Mouse (Mus musculus): ENCODE measurements around the gene Naaladl2.
"Not testable (repeated sequence)": the region's sequence is repeated elsewhere in the genome, so short reads cannot be mapped to it uniquely, and the experiment has no call there.

Gene Naaladl2

DNA sequence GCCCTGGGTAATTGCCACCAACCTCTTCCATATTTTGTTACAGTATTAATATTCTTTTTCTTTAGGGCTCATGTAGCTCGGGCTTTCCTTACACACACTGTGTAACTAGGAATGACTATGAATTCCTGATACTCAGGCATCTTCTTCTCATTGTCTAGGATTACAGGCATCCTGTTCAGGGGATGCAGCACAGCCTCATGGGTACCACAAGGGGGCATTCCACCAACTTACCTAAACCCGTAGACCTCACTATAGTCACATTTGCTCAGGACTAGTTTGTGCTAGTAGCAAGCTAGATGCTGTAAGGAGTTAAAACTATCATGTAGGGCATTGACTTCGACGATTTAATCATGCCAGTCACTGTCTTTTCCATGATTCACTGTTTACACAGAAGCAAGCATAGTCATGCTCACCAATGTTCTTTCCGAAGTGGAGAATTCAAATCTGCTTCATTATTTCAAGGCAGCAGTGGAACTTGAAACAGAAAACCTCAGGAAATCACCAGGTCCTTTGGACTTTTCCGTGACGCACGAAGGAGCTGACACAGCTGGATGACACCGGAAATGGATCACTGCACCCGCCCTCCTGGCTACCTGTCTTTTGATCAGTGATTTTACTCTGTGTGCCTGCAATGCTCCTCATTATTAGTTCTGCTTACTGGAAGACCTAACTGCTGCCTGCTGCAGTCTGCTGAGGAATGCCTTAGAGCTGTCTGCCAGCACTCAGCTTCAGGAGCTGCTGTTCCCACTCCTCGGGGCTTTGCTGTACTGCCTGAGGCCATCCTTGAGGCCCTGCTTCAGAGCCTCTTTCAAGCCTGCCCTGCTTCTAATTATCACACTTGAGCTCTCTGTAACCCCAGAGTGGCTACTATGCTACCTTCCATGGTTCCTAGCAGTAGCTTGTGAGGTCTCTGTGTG, 822.3 kb downstream of the Naaladl2 start:
- no peak for DNase-seq (ENCODE audit: extremely low read depth, low read depth, low spot score)

- DNase-seq (ENCODE audit: extremely low read depth, low read depth, low spot score), result no peak
Measured at GRCm38 (mm10) chr3:24314658-24315297, 829.3 kb downstream of the Naaladl2 start.

GRCm38 (mm10) chr3:24225418-24225817, 918.6 kb downstream of the Naaladl2 start:
- no peak for DNase-seq (ENCODE audit: extremely low read depth, low read depth, low spot score)

GRCm38 (mm10) chr3:24217476-24217875, 926.6 kb downstream of the Naaladl2 start:
- DNase-seq (ENCODE audit: extremely low read depth, low read depth, low spot score), result no peak

GRCm38 (mm10) chr3:24166531-24166930, 977.5 kb downstream of the Naaladl2 start:
- peak; percentile 94 for DNase-seq (ENCODE audit: extremely low read depth, low read depth, low spot score)

DNA sequence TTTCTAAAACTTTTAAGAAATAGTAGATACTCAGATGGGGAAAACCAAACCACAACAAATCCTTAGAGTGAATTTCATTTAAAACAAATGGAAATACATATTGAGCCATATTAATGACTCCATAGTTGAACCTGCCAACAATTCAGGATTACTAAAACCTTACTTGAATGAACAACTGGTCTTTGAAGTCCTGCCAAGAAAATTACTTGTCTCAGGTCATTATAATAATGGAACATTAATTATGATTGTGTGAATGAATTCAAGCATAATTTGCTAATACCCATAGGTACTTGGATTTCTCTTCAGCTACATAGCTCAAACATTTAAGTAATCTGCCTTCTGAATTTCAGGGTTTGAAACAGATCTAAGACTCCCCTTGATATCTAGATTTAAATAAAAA, 980.1 kb downstream of the Naaladl2 start:
- DNase-seq (ENCODE audit: extremely low read depth, low read depth, low spot score), result peak; percentile 80

DNA sequence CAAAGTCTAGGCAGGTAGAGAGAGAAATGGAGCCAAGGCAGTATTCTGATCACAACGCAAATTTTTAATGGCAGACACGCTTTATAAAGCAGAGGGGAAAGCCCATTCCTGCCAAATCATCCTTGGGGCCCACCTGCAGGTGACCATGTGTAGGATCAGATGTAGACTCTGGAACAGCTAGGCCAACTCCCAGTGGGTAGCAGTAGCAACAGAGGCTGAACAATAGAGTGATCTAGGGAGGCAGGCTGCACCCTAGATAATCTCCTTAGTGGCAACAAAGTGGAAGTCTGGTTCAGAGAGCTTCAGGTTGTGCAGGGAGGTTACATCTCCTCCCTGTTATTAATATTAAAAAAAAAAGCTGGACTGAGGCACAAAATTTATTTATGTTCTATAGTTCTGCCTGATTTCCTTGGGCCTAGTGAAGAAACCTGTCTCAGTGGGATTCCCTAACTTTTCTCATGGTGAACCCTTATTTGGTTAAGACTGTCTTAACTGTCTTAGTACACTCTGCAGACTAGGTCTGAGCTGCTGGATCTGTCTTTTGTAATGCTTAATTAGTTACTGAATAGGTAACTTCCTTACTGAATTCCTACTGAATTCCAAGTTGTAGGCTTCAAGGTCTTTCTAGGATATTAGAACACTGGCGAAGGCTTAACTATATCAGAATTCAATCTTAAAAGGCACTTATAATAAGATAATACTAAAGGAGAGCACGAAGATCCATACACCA, 992.8 kb downstream of the Naaladl2 start:
- DNase-seq (ENCODE audit: extremely low read depth, low read depth, low spot score), result not testable (repeated sequence)

DNA sequence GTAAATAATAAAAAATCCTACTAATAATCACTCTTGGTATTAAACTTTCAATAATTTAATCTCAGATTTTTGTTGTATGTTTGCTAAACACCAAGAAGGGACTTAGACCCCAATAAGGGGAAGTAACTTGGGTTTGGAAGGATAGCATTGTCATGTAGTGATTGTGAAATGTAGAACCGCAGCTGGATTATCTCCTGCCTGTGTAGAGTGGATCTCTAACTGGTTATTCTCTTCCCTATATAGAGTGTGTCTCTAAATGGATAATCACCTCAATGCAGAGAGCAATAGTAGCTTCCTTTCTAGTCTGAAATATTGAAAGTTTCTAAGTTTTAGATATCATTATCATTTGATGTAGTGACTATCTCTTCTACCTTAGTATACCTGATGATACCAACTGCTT, 1001.3 kb downstream of the Naaladl2 start:
- no peak for DNase-seq (ENCODE audit: extremely low read depth, low read depth, low spot score)

DNA sequence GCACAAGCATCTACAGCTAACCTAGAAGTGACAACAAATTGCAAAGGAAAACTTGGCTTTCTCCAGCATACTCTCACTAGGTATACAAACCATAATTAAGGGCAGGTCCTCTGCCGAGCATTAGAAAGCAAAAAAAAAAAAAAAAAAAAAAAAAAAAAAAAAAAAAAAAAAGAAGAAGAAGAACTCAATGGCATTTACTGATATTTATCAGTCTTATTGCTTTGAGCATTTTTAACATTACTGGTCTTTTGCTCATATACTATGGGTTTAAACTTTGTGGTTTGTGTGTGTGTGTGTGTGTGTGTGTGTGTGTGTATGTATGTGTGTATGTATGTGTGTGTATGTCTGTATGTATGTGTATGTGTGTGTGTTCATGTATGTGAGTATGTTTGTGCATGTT, 1006.1 kb downstream of the Naaladl2 start:
- DNase-seq (ENCODE audit: extremely low read depth, low read depth, low spot score), result no peak

DNA sequence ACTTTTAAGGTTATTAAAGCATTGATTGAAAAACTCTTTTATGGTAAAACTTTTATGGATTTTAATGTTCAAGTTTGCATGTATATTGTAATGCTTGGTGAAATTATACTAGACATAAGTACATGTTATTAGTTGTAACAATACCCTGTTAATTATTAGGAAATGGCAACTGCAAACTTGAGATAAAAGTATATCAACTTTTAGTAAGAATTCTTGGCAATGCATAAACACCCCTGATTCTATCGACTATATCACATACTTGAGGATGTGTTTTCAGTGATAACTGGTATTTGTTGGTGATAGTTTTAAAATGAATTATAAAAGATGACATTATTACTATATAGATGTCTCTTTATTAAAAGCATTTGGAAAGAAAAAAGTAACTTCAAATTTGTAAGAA, 1017.9 kb downstream of the Naaladl2 start:
- DNase-seq (ENCODE audit: extremely low read depth, low read depth, low spot score), result no peak

GRCm38 (mm10) chr3:24124034-24124433, 1020.0 kb downstream of the Naaladl2 start:
- no peak for DNase-seq (ENCODE audit: extremely low read depth, low read depth, low spot score)

GRCm38 (mm10) chr3:24118136-24118535, 1025.9 kb downstream of the Naaladl2 start:
- no peak for DNase-seq (ENCODE audit: extremely low read depth, low read depth, low spot score)

- no peak for DNase-seq (ENCODE audit: extremely low read depth, low read depth, low spot score)
Measured at GRCm38 (mm10) chr3:24114849-24115248, 1029.2 kb downstream of the Naaladl2 start.

- DNase-seq (ENCODE audit: extremely low read depth, low read depth, low spot score), result no peak
Measured at GRCm38 (mm10) chr3:24113360-24113759, 1030.7 kb downstream of the Naaladl2 start.

DNA sequence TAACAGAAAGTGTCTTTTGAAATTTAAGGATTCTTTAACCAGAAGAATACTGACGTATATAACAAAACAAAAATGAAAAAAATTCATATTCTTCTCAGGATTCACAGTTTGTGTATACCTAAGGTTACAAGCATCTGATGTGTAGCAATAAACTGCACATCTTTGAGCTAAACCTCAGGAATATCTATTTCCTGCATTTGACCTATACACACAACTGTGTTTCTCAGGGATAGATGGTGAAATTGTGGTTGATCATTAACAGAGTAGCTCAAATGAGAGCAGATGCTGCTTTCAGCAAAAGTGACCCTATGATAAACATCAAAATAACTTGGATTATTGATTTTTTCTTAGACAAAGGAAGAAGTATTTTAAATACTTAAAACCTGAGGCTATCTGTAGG, 1037.7 kb downstream of the Naaladl2 start:
- DNase-seq (ENCODE audit: extremely low read depth, low read depth, low spot score), result no peak

- no peak for DNase-seq (ENCODE audit: extremely low read depth, low read depth, low spot score)
Measured at GRCm38 (mm10) chr3:24079761-24080160, 1064.3 kb downstream of the Naaladl2 start.

GRCm38 (mm10) chr3:24071169-24071797, 1072.8 kb downstream of the Naaladl2 start:
- no peak for DNase-seq (ENCODE audit: extremely low read depth, low read depth, low spot score)

DNA sequence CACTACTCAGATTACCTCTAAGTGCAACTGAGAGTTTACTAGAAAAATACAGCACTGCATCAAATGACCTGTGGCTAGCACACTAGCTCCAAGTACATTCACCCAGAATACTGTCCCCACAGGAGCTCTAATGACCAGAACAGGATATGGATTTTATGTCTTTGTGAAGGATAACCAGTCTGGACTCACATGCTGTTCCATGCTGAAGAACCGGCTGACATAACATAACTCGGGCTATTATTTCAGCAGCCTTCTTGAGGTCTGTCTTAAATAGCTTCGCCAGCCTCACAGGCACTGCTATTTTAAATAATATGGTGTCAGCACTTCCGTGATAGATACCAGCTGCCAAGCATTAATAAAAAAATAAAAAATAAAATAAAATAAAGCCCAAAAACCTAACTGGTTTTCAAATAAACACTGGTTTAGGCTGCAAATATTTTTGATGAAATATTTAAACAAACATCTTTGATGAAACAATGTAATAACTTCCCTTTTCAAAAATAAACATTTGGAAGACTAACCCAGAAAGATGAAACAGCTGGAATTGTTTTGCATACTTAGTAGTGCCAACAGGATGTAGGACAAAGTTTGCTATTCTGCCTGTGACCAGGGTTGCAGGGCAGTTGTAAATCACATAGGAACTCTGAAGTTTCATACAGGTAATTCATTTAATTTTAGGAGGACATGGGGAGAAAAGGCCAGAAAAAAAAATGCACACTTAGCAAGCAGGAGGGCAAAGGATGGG, 1073.5 kb downstream of the Naaladl2 start:
- DNase-seq (ENCODE audit: extremely low read depth, low read depth, low spot score), result no peak

GRCm38 (mm10) chr3:24048217-24048616, 1095.8 kb downstream of the Naaladl2 start:
- DNase-seq (ENCODE audit: extremely low read depth, low read depth, low spot score), result no peak

DNA sequence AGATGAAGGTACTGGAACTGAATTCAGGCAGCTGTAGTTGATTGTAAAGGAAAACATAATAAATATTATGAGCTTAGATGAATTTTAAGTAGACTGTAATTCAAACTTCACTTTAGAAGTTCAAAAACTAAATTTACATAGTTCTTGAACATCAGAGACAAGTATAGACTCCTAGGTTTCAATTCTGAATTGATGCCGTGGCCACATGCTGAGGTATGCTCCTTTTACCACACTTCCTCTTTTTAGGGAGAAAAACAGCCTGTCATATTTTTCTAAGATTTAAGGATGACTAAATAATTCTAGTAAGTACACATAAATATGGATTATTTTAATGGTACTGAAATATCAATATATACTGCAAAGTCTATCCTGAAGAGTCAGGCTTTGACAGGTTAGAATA, 1142.3 kb downstream of the Naaladl2 start:
- no peak for DNase-seq (ENCODE audit: extremely low read depth, low read depth, low spot score)
